In the genomic region with DNA sequence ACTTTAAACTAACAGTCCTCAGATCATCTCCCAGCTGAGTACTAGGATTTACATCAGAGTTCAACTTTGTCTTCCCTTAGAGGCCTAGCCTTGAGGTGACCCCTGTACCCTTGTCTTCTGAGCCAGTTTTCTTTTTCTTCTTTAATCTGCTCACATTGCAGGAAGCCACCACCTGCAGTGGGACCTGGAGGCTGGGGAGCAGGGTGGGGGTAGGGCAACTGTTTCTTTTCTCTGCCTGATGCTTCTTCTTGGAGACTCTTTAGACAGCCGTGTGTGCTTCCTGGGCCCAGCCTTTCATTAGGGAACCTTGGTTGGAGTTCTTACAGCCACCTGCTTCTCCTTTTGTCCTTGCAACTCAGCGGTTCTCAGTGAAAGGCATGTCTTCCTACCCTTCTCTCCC, we compare ENCODE assay signal across 25 mouse cellular contexts. TPM values are rescaled to one million over a fixed set of nuclear protein-coding genes. Genes with fewer than 3 reads are reported as not detected.
"Had no signal": no experiment of that assay in that cellular context is flagged by ENCODE, and none has a peak within 500 bp of the region (broad histone marks: within the 10 kb centered on the region; RNA-seq: fewer than 3 reads in every experiment).

No protein-coding gene starts in this region.

- H3K9me3 ChIP-seq: kidney, embryonic 15.5 days; liver, embryonic 13.5 days; neural tube, embryonic 13.5 days had no signal

- H3K4me2 ChIP-seq: kidney, embryonic 15.5 days; liver, embryonic 13.5 days; lung, embryonic 14.5 days; midbrain, embryonic 13.5 days; neural tube, embryonic 13.5 days had no signal

- H3K27me3 ChIP-seq: kidney, embryonic 15.5 days; liver, embryonic 13.5 days; midbrain, embryonic 13.5 days; neural tube, embryonic 13.5 days had no signal

- DNase-seq: kidney, adult 11 months; kidney, adult 8-10 months; kidney, postnatal 10 days; kidney, postnatal 36 days; layer of hippocampus, postnatal 36 days; liver, embryonic 13.5 days; lung, embryonic 14.5 days; retina, postnatal 1 day; right cerebral cortex, postnatal 25 days had no signal

- H3K4me3 ChIP-seq: kidney, embryonic 15.5 days; left cerebral cortex, adult 2 months; liver, embryonic 13.5 days; midbrain, embryonic 13.5 days; myocyte; neural tube, embryonic 13.5 days had no signal

- H3K36me3 ChIP-seq: kidney, embryonic 15.5 days; liver, embryonic 13.5 days; midbrain, embryonic 13.5 days; neural tube, embryonic 13.5 days had no signal

- ATAC-seq: lung, postnatal 0 days; midbrain, embryonic 13.5 days; midbrain, embryonic 16.5 days had no signal

- H3K27ac ChIP-seq: kidney, embryonic 15.5 days; left cerebral cortex, adult 2 months; liver, embryonic 13.5 days; macrophage; midbrain, embryonic 13.5 days; neural tube, embryonic 13.5 days had no signal

- H3K4me1 ChIP-seq: liver, embryonic 13.5 days; midbrain, embryonic 13.5 days; neural tube, embryonic 13.5 days had no signal

- H3K9ac ChIP-seq: kidney, embryonic 15.5 days; liver, embryonic 13.5 days; lung, embryonic 14.5 days; midbrain, embryonic 13.5 days; neural tube, embryonic 13.5 days had no signal

RNA-seq across cellular contexts. Expression of a gene that starts 57.2 kb away (rescaled TPM):
- polyA plus RNA-seq: kidney, embryonic 15.5 days; limb, embryonic 11.5 days; limb, embryonic 14.5 days; liver, adult 2 months; liver, embryonic 13.5 days; liver, embryonic 16.5 days; lung, embryonic 14.5 days; lung, postnatal 0 days; macrophage; myocyte; neural tube, embryonic 13.5 days; small intestine, adult 2 months; spleen, adult 2 months; stomach, embryonic 16.5 days; testis, adult 2 months had no signal
